Mouse (Mus musculus): ENCODE measurements around the gene Emid1. TPM values are rescaled to one million over a fixed set of nuclear protein-coding genes. Genes with fewer than 3 reads are reported as not detected.

Gene Emid1
- total and polyA plus RNA-seq, 3 experiments: 0.10 to 0.15 TPM; not detected in 1

GRCm38 (mm10) chr11:5061413-5062139 is 90.5 kb downstream of the Emid1 start:
- Histone ChIP-seq H3K9me3 (replicated peaks; ENCODE audit: insufficient read depth, low read length) (no peaks in the 10 kb centered on the region), H3K27me3 (ENCODE audit: control insufficient read depth in 1 of 2, insufficient read depth in 2 of 2, low read length in 2 of 2) (peaks cover 9 to 14% of the 10 kb centered on the region in 2 experiments), H3K36me3 (ENCODE audit: control insufficient read depth in 1 of 2, insufficient read depth in 2 of 2, low read length in 2 of 2) (peaks cover 0 to 5% of the 10 kb centered on the region in 2 experiments; a peak in 2 of 4 replicates), H3K27ac (ENCODE audit: control insufficient read depth, low read depth, low read length) (no peak overlapping the region), H3K4me3 (ENCODE audit: control insufficient read depth in 1 of 2, insufficient read depth in 1 of 2, low read depth in 2 of 2, low read length in 2 of 2) (no peak overlapping the region), H3K79me2 (ENCODE audit: control insufficient read depth, insufficient read depth, low read length, poor library complexity) (peaks cover 6% of the 10 kb centered on the region), H3K4me1 (ENCODE audit: control insufficient read depth in 1 of 2, insufficient read depth in 2 of 2, low read length in 2 of 2) (peaks cover 0 to 15% of the 10 kb centered on the region in 2 experiments; a peak in 2 of 4 replicates), H3K9ac (ENCODE audit: control insufficient read depth, low read depth, low read length, poor library complexity, severe bottlenecking) (no peak overlapping the region)
- no peak for DNase-seq (ENCODE audit: low read depth, low spot score)
- TF ChIP-seq E2F4 (IDR thresholded peaks at IDR 0.05; ENCODE audit: borderline replicate concordance, low read depth, low read length) (no peak), MYC (IDR thresholded peaks at IDR 0.05; ENCODE audit: low read depth, low read length) (no peak), HCFC1 (IDR thresholded peaks at IDR 0.05; ENCODE audit: low read depth, low read length) (no peak), CHD1 (IDR thresholded peaks at IDR 0.05; ENCODE audit: low read depth, low read length) (no peak), ZNF384 (IDR thresholded peaks at IDR 0.05; ENCODE audit: low read depth, low read length) (no peak), ZC3H11A (IDR thresholded peaks at IDR 0.05; ENCODE audit: low read depth, low read length) (no peak), TBP (IDR thresholded peaks at IDR 0.05; ENCODE audit: low read depth, low read length) (no peak), TAL1 (IDR thresholded peaks at IDR 0.05; ENCODE audit: low read length) (no peak), ELF1 (IDR thresholded peaks at IDR 0.05; ENCODE audit: low read depth, low read length) (no peak), RAD21 (IDR thresholded peaks at IDR 0.05; ENCODE audit: low read depth, low read length) (no peak), POLR2A (IDR thresholded peaks at IDR 0.05; ENCODE audit: control insufficient read depth in 1 of 2, insufficient read depth in 1 of 2, low read depth in 1 of 2, low read length in 2 of 2, poor library complexity in 1 of 2) (no peak), GABPA (IDR thresholded peaks at IDR 0.05; ENCODE audit: low read depth, low read length) (no peak)

- Histone ChIP-seq H3K27ac (ENCODE audit: control insufficient read depth, low read depth, low read length) (no peak overlapping the region), H3K36me3 (ENCODE audit: control insufficient read depth in 1 of 2, insufficient read depth in 2 of 2, low read length in 2 of 2) (no peaks in the 10 kb centered on the region; a peak in 1 of 4 replicates), H3K9me3 (replicated peaks; ENCODE audit: insufficient read depth, low read length) (no peaks in the 10 kb centered on the region), H3K9ac (ENCODE audit: control insufficient read depth, low read depth, low read length, poor library complexity, severe bottlenecking) (no peak overlapping the region), H3K4me3 (ENCODE audit: control insufficient read depth in 1 of 2, insufficient read depth in 1 of 2, low read depth in 2 of 2, low read length in 2 of 2) (no peak overlapping the region), H3K79me2 (ENCODE audit: control insufficient read depth, insufficient read depth, low read length, poor library complexity) (peaks cover 6% of the 10 kb centered on the region), H3K4me1 (ENCODE audit: control insufficient read depth in 1 of 2, insufficient read depth in 2 of 2, low read length in 2 of 2) (peaks cover 0 to 11% of the 10 kb centered on the region in 2 experiments; a peak in 2 of 4 replicates), H3K27me3 (ENCODE audit: control insufficient read depth in 1 of 2, insufficient read depth in 2 of 2, low read length in 2 of 2) (peaks cover 9 to 14% of the 10 kb centered on the region in 2 experiments)
- no peak for TF ChIP-seq MXI1 (IDR thresholded peaks at IDR 0.05; ENCODE audit: low read depth, low read length)
- TF ChIP-seq E2F4 (IDR thresholded peaks at IDR 0.05; ENCODE audit: borderline replicate concordance, low read depth, low read length): no peak
- no peak for TF ChIP-seq CHD1 (IDR thresholded peaks at IDR 0.05; ENCODE audit: low read depth, low read length)
- no peak for DNase-seq (ENCODE audit: low read depth, low spot score)
Measured at GRCm38 (mm10) chr11:5060756-5061412, 91.2 kb downstream of the Emid1 start.
